Mouse (Mus musculus): Measurements from ENCODE around the gene Ror1.

Ror1 gene

GRCm38 (mm10) chr4:100116366-100116765 is 20.8 kb downstream of the Ror1 start:
- no peak for DNase-seq (ENCODE audit: low spot score)

- no peak for DNase-seq (ENCODE audit: low spot score)
These were observed 23.1 kb downstream of the Ror1 start for GRCm38 (mm10) chr4:100118676-100119075.

GRCm38 (mm10) chr4:100119431-100119830 is 23.8 kb downstream of the Ror1 start:
- no peak for DNase-seq (ENCODE audit: low spot score)

GRCm38 (mm10) chr4:100120547-100120946 is 25.0 kb downstream of the Ror1 start:
- DNase-seq (ENCODE audit: low spot score) = no peak

GRCm38 (mm10) chr4:100122436-100122835 is 26.8 kb downstream of the Ror1 start:
- DNase-seq (ENCODE audit: low spot score) = no peak

- DNase-seq (ENCODE audit: low spot score) = no peak
These were observed 27.9 kb downstream of the Ror1 start for GRCm38 (mm10) chr4:100123519-100123918.

- no peak for DNase-seq (ENCODE audit: low spot score)
These were observed 28.5 kb downstream of the Ror1 start for GRCm38 (mm10) chr4:100124056-100124455.

GRCm38 (mm10) chr4:100124935-100125334 is 29.3 kb downstream of the Ror1 start:
- DNase-seq (ENCODE audit: low spot score) = no peak

GRCm38 (mm10) chr4:100126531-100127310 is 31.1 kb downstream of the Ror1 start:
- no peak for DNase-seq (ENCODE audit: low spot score)

- DNase-seq (ENCODE audit: low spot score) = no peak
These were observed 32.7 kb downstream of the Ror1 start for GRCm38 (mm10) chr4:100128026-100128922.

- DNase-seq (ENCODE audit: low spot score) = no peak
These were observed 33.6 kb downstream of the Ror1 start for GRCm38 (mm10) chr4:100129201-100129600.

GRCm38 (mm10) chr4:100130771-100131475 is 35.3 kb downstream of the Ror1 start:
- no peak for DNase-seq (ENCODE audit: low spot score)

GRCm38 (mm10) chr4:100131488-100131887 is 35.9 kb downstream of the Ror1 start:
- DNase-seq (ENCODE audit: low spot score) = no peak

- no peak for DNase-seq (ENCODE audit: low spot score)
These were observed 36.7 kb downstream of the Ror1 start for GRCm38 (mm10) chr4:100132261-100132660.

GRCm38 (mm10) chr4:100136046-100136445 is 40.5 kb downstream of the Ror1 start:
- no peak for DNase-seq (ENCODE audit: low spot score)

- DNase-seq (ENCODE audit: low spot score) = no peak
These were observed 41.7 kb downstream of the Ror1 start for GRCm38 (mm10) chr4:100137102-100137835.

- no peak for DNase-seq (ENCODE audit: low spot score)
These were observed 46.0 kb downstream of the Ror1 start for GRCm38 (mm10) chr4:100141626-100142025.

- no peak for DNase-seq (ENCODE audit: low spot score)
These were observed 49.2 kb downstream of the Ror1 start for GRCm38 (mm10) chr4:100144744-100145143.

GRCm38 (mm10) chr4:100150797-100151196 is 55.2 kb downstream of the Ror1 start:
- no peak for DNase-seq (ENCODE audit: low spot score)

GRCm38 (mm10) chr4:100154560-100155130 is 59.1 kb downstream of the Ror1 start:
- DNase-seq (ENCODE audit: low spot score) = no peak

- DNase-seq (ENCODE audit: low spot score) = no peak
These were observed 60.1 kb downstream of the Ror1 start for GRCm38 (mm10) chr4:100155731-100156130.

Measured in spleen, adult 12 weeks (tissue).